Mouse (Mus musculus): ENCODE results near the gene Focad. TPM values are rescaled to one million over a fixed set of nuclear protein-coding genes. Genes with fewer than 3 reads are reported as not detected.

The Focad gene
- total and polyA plus RNA-seq, 3 experiments: 9.5 to 15.3 (median 12.7) TPM

DNA sequence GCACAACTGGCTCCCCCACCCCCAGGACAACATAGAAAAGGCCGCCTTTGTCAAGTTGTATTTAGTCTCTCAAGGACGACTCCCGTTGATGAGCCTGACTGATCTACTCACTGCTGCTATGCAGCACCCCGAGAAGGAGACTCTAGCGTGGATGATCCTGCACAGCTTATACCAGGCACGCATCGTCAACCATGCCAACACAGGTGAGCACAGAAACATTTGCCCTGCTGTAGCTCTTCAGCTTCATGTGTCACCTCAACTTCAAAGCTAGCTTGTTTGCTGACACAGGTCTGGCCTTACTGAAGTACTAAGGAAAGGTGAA lies 306.5 kb downstream of the Focad start:
- intact Hi-C loops (cut with DNase I): no loop called here
- no peaks in the 10 kb centered on the region for H3K36me3 ChIP-seq (ENCODE audit: control insufficient read depth, insufficient read depth, low read length)
- TF ChIP-seq CTCF (IDR thresholded peaks at IDR 0.05) (no peak), EP300 (IDR thresholded peaks at IDR 0.05; ENCODE audit: insufficient read depth, low read depth, low read length) (no peak), POLR2A (IDR thresholded peaks at IDR 0.05; ENCODE audit: insufficient read depth, low read depth, low read length) (no peak)
- no peaks in the 10 kb centered on the region for H3K27me3 ChIP-seq (ENCODE audit: control insufficient read depth, insufficient read depth, low read length)
- H3K4me3 ChIP-seq: no peak overlapping the region
- H3K9ac ChIP-seq (ENCODE audit: low read depth, low read length): no peak overlapping the region
- H3K27ac ChIP-seq: no peak overlapping the region
- no peaks in the 10 kb centered on the region for H3K4me1 ChIP-seq (ENCODE audit: control insufficient read depth, insufficient read depth, low read length)
- H3K79me2 ChIP-seq (replicated peaks; ENCODE audit: control insufficient read depth, insufficient read depth, low read length): no peaks in the 10 kb centered on the region
- no peak for DNase-seq
- 92% methylated on average over 7 of the region's 7 CpGs for WGBS

DNA sequence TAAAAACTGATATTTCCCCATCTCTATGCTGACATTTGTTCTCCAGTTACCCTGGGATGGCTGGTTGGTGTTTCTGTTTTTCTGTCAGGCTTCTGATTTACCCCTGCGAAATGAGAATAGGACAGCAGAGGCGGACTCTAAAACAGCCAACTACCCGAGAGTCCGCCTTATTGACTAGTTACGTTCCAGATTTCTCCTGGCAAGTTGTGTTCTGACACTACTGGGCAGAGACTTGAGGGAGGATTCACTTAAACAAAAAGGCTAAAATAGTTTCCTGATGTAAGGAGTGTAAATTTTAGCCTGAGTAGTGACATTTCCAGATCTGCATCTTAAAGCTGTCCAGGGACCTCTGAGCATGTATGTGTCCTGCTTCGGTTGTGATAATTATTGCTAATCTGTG lies 308.5 kb downstream of the Focad start:
- 92% methylated on average over 6 of the region's 6 CpGs for WGBS
- H3K4me1 ChIP-seq (ENCODE audit: control insufficient read depth, insufficient read depth, low read length): no peaks in the 10 kb centered on the region
- no peak overlapping the region for H3K27ac ChIP-seq
- no peaks in the 10 kb centered on the region for H3K27me3 ChIP-seq (ENCODE audit: control insufficient read depth, insufficient read depth, low read length)
- no peak for DNase-seq
- H3K9ac ChIP-seq (ENCODE audit: low read depth, low read length): no peak overlapping the region
- no peak overlapping the region for H3K4me3 ChIP-seq
- H3K36me3 ChIP-seq (ENCODE audit: control insufficient read depth, insufficient read depth, low read length): no peaks in the 10 kb centered on the region
- intact Hi-C loops (cut with DNase I): no loop called here
- no peaks in the 10 kb centered on the region for H3K79me2 ChIP-seq (replicated peaks; ENCODE audit: control insufficient read depth, insufficient read depth, low read length)
- no peak for TF ChIP-seq CTCF (IDR thresholded peaks at IDR 0.05)
- TF ChIP-seq POLR2A (IDR thresholded peaks at IDR 0.05; ENCODE audit: insufficient read depth, low read depth, low read length): no peak
- no peak for TF ChIP-seq EP300 (IDR thresholded peaks at IDR 0.05; ENCODE audit: insufficient read depth, low read depth, low read length)

DNA sequence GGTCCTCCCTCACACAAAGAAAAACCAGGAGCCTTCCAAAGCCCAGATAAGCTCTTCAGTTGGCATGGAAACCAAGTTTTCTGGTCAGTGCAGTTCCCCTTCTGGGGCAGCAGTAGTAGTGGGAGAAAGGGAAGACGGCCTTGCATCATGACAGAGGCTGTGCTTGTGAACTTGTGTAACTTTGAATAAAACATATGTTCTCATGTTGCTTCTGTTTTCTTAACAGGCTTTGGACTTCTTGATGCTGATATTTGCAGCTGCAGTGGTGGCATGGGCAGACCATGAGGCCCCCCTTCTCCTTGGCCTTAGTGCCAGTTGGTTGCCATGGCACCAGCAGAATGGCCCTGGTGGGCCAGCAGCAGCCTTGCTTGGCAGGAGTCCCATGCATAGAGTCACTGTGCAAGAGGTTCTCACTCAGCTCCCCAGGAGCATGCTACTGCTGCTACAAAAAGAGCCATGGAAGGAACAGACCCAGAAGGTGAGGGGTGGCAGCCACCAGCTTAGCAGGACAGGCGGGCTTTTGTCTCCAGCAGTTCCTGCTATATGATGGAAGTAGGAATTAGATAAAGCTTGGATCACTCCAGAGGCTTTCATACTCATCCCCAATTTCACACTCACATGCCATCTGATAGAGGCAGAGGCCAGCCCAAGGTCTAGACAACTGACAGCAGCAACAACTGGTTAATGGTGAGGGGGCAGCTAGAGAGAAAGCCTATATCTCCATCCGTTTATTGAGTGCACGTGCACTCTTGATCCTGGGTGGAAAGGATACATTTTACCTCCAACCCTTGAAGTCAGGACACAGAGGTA lies 312.7 kb downstream of the Focad start:
- Histone ChIP-seq H3K4me1 (ENCODE audit: control insufficient read depth, insufficient read depth, low read length) (no peaks in the 10 kb centered on the region), H3K4me3 (no peak overlapping the region), H3K9ac (ENCODE audit: low read depth, low read length) (no peak overlapping the region), H3K27ac (no peak overlapping the region), H3K36me3 (ENCODE audit: control insufficient read depth, insufficient read depth, low read length) (no peaks in the 10 kb centered on the region; the same call in 1 of the 2 replicates), H3K27me3 (ENCODE audit: control insufficient read depth, insufficient read depth, low read length) (no peaks in the 10 kb centered on the region), H3K79me2 (replicated peaks; ENCODE audit: control insufficient read depth, insufficient read depth, low read length) (no peaks in the 10 kb centered on the region)
- DNase-seq: peak in 1 of 2 experiments; percentile 18
- WGBS: 89% methylated on average over 4 of the region's 4 CpGs
- TF ChIP-seq POLR2A (IDR thresholded peaks at IDR 0.05; ENCODE audit: insufficient read depth, low read depth, low read length) (no peak), EP300 (IDR thresholded peaks at IDR 0.05; ENCODE audit: insufficient read depth, low read depth, low read length) (no peak), CTCF (IDR thresholded peaks at IDR 0.05) (no peak)
- intact Hi-C loops (cut with DNase I): no loop called here

DNA sequence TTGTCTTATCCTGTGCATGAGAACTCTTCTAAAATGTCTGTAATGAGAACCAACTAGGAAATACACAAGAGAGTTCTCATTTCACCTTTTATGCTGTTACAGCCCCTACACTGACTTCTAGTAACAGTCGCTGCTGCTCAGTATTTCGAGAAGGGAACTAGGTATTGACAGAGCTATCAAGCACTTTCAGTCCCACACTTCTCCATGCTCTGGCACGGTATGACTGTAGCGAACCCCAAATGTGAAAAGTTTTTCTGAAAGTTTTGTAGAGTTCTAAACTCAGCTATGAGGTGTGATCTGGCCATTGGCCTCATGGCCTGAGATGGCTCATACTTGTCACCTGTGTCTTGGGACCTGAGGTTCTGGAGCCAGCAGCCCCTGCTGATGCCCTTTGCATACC lies 314.9 kb downstream of the Focad start:
- Histone ChIP-seq H3K36me3 (ENCODE audit: control insufficient read depth, insufficient read depth, low read length) (no peaks in the 10 kb centered on the region; the same call in 1 of the 2 replicates), H3K4me1 (ENCODE audit: control insufficient read depth, insufficient read depth, low read length) (no peaks in the 10 kb centered on the region), H3K79me2 (replicated peaks; ENCODE audit: control insufficient read depth, insufficient read depth, low read length) (no peaks in the 10 kb centered on the region), H3K27me3 (ENCODE audit: control insufficient read depth, insufficient read depth, low read length) (no peaks in the 10 kb centered on the region), H3K9ac (ENCODE audit: low read depth, low read length) (no peak overlapping the region), H3K4me3 (no peak overlapping the region), H3K27ac (no peak overlapping the region)
- TF ChIP-seq POLR2A (IDR thresholded peaks at IDR 0.05; ENCODE audit: insufficient read depth, low read depth, low read length) (no peak), CTCF (IDR thresholded peaks at IDR 0.05) (no peak), EP300 (IDR thresholded peaks at IDR 0.05; ENCODE audit: insufficient read depth, low read depth, low read length) (no peak)
- WGBS: 94% methylated on average over 4 of the region's 4 CpGs
- intact Hi-C loops (cut with DNase I): no loop called here
- no peak for DNase-seq

DNA sequence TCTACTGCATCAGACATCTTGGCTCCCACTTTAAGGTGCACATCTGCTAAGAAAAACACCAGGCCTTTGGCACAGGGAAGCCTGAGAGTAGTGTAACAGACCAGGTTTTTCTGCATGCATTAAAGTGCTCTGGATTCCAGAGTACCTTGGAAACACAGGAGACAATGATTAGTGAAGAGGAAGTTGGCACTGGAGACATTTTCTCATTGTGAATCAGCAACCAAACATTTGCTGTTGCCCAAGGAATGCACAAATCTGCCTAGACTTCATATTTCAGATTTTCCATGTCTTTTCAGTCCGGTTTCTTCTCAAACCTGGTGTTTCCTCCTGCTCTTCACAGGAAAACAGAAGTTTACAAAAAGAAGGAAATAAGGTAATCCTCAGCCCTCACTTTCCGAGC lies 317.9 kb downstream of the Focad start:
- intact Hi-C loops (cut with DNase I): no loop called here
- H3K4me1 ChIP-seq (ENCODE audit: control insufficient read depth, insufficient read depth, low read length): no peaks in the 10 kb centered on the region
- H3K36me3 ChIP-seq (ENCODE audit: control insufficient read depth, insufficient read depth, low read length): no peaks in the 10 kb centered on the region; the same call in none of the 2 replicates
- TF ChIP-seq CTCF (IDR thresholded peaks at IDR 0.05) (no peak), POLR2A (IDR thresholded peaks at IDR 0.05; ENCODE audit: insufficient read depth, low read depth, low read length) (no peak), EP300 (IDR thresholded peaks at IDR 0.05; ENCODE audit: insufficient read depth, low read depth, low read length) (no peak)
- DNase-seq: no peak
- H3K27me3 ChIP-seq (ENCODE audit: control insufficient read depth, insufficient read depth, low read length): no peaks in the 10 kb centered on the region
- H3K4me3 ChIP-seq: no peak overlapping the region
- H3K9ac ChIP-seq (ENCODE audit: low read depth, low read length): no peak overlapping the region
- H3K27ac ChIP-seq: no peak overlapping the region
- WGBS: 64% methylated on average over 2 of the region's 2 CpGs
- no peaks in the 10 kb centered on the region for H3K79me2 ChIP-seq (replicated peaks; ENCODE audit: control insufficient read depth, insufficient read depth, low read length)

DNA sequence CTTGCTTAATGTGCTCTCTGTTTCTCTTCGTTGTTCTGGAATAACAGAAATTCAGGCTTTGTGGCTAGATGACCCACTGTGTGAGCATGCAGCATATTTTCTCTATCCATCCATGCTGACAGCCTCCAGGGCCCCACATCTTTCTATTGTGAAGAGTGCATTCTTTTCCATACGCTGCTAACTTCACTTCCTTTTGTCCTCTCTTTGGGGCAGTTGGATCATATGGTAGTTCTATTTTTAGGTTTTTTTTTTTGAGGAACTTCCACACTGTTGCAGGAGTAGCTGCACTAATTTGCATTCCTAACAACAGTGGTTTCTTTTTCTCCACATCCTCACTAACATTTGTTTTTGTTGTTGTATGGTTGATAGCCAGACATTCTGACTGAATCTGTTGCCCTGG lies 320.6 kb downstream of the Focad start:
- intact Hi-C loops (cut with DNase I): no loop called here
- 34% methylated on average over 2 of the region's 2 CpGs for WGBS

More for the DNA sequence above, 320.6 kb downstream of the Focad start:
- TF ChIP-seq CTCF (IDR thresholded peaks at IDR 0.05) (no peak), POLR2A (IDR thresholded peaks at IDR 0.05; ENCODE audit: insufficient read depth, low read depth, low read length) (no peak)
- Histone ChIP-seq H3K27ac (no peak overlapping the region), H3K4me1 (ENCODE audit: control insufficient read depth, insufficient read depth, low read length) (no peaks in the 10 kb centered on the region), H3K4me3 (no peak overlapping the region), H3K36me3 (ENCODE audit: control insufficient read depth, insufficient read depth, low read length) (no peaks in the 10 kb centered on the region; the same call in none of the 2 replicates), H3K79me2 (replicated peaks; ENCODE audit: control insufficient read depth, insufficient read depth, low read length) (no peaks in the 10 kb centered on the region), H3K27me3 (ENCODE audit: control insufficient read depth, insufficient read depth, low read length) (no peaks in the 10 kb centered on the region), H3K9ac (ENCODE audit: low read depth, low read length) (no peak overlapping the region)
- no peak for DNase-seq
